Mouse (Mus musculus) liver, embryonic 12.5 days (tissue): ENCODE results near the gene Prpf8. TPM values are rescaled to one million over a fixed set of nuclear protein-coding genes. Genes with fewer than 3 reads are reported as not detected.
"Not testable (repeated sequence)": the region's sequence is repeated elsewhere in the genome, so short reads cannot be mapped to it uniquely, and the experiment has no call there.

Experiments
- ATAC-seq: fragments of 200-750 bp; cut with Nextera tagmentation; 2 replicates; pipeline ENCODE4 v1.8.0; 2017; ENCODE audit warnings: moderate number of reproducible peaks, mild to moderate bottlenecking, moderate library complexity
- H3K27ac ChIP-seq: fragments of 300-500 bp; sonication (generic); 2 replicates; pipeline ENCODE4 v1.5.1; 2016; ENCODE audit warnings: mild to moderate bottlenecking
- H3K27me3 ChIP-seq: fragments of 300-500 bp; sonication (generic); replicated peaks from 2 replicates; pipeline ENCODE4 v1.6.1; 2016; ENCODE audit warnings: mild to moderate bottlenecking, moderate library complexity
- H3K36me3 ChIP-seq: fragments of 300-500 bp; sonication (generic); 2 replicates; pipeline ENCODE4 v1.6.1; 2016; ENCODE audit warnings: mild to moderate bottlenecking, moderate library complexity
- H3K4me1 ChIP-seq: fragments of 300-500 bp; sonication (generic); 2 replicates; pipeline ENCODE4 v1.6.1; 2016
- H3K4me2 ChIP-seq: fragments of 300-500 bp; sonication (generic); 2 replicates; pipeline ENCODE4 v1.6.1; 2016; ENCODE audit warnings: mild to moderate bottlenecking, moderate library complexity
- H3K4me3 ChIP-seq: fragments of 300-500 bp; sonication (generic); 2 replicates; pipeline ENCODE4 v1.5.1; 2016; ENCODE audit warnings: mild to moderate bottlenecking, moderate library complexity
- H3K9ac ChIP-seq: fragments of 300-500 bp; sonication (generic); 2 replicates; pipeline ENCODE4 v1.6.1; 2016; ENCODE audit warnings: mild to moderate bottlenecking, moderate library complexity
- H3K9me3 ChIP-seq: fragments of 300-500 bp; sonication (generic); replicated peaks from 2 replicates; pipeline ENCODE4 v1.6.1; 2016; ENCODE audit warnings: mild to moderate bottlenecking, moderate library complexity
- WGBS: fragments of 180-500 bp; shearing (Covaris S2); methylation state at CpG from one replicate; pipeline ENCODE4 v1.1.7; 2016; ENCODE audit not compliant: insufficient replicate concordance; 5-methylcytosine and 5-hydroxymethylcytosine counted together
- microRNA counts: library from miRNA; unstranded; fragments of <30 nt; microRNA quantifications from one replicate; lab custom pipeline; 2017
- microRNA-seq: library from miRNA; unstranded; fragments of <30 nt; microRNA quantifications from one replicate; pipeline ENCODE4, GENCODE M21; 2017
- polyA plus RNA-seq: library from polyadenylated mRNA; unstranded; fragments of >200 nt; fragmentation: Nextera tagmentation; extraction: Ambion mirVana; gene quantifications from 2 replicates; pipeline ENCODE4 v1.2.1, GENCODE M21; 2016

Prpf8 gene
- polyA plus RNA-seq, 1 experiment from 2014 or later, result 46.6 TPM

- H3K4me1 ChIP-seq, result peaks cover 11% of the 10 kb centered on the region
- not testable (repeated sequence) for H3K9ac ChIP-seq, H3K9me3 ChIP-seq, H3K4me2 ChIP-seq, ATAC-seq, H3K4me3 ChIP-seq, H3K27me3 ChIP-seq, H3K27ac ChIP-seq
- WGBS, result 83% methylated on average over 6 of the region's 6 CpGs
- peaks cover 13% of the 10 kb centered on the region; the same call in 1 of the 2 replicates for H3K36me3 ChIP-seq
These were observed 69.4 kb downstream of the Prpf8 start for GRCm38 (mm10) chr11:75556006-75556405.

- WGBS, result 81% methylated on average over 6 of the region's 6 CpGs
- no peaks in the 10 kb centered on the region for H3K27me3 ChIP-seq
- no peak overlapping the region for H3K4me3 ChIP-seq
- no peak overlapping the region for H3K9ac ChIP-seq
- peaks cover 4% of the 10 kb centered on the region; the same call in 1 of the 2 replicates for H3K9me3 ChIP-seq
- peaks cover 13% of the 10 kb centered on the region; the same call in 1 of the 2 replicates for H3K36me3 ChIP-seq
- H3K4me1 ChIP-seq, result peaks cover 12% of the 10 kb centered on the region
- H3K4me2 ChIP-seq, result no peak overlapping the region
- no peak overlapping the region for H3K27ac ChIP-seq
- no peak for ATAC-seq
These were observed 70.5 kb downstream of the Prpf8 start for GRCm38 (mm10) chr11:75557142-75557541.

- WGBS, result 85% methylated on average over 1 of the region's 1 CpGs
- Histone ChIP-seq H3K4me2 (no peak overlapping the region), H3K27ac (no peak overlapping the region), H3K4me3 (no peak overlapping the region), H3K9me3 (peaks cover 4% of the 10 kb centered on the region; the same call in 1 of the 2 replicates), H3K4me1 (peaks cover 9% of the 10 kb centered on the region; the same call in 1 of the 2 replicates), H3K36me3 (peaks cover 13% of the 10 kb centered on the region; the same call in 1 of the 2 replicates), H3K27me3 (no peaks in the 10 kb centered on the region), H3K9ac (no peak overlapping the region)
- ATAC-seq, result no peak
These were observed 71.5 kb downstream of the Prpf8 start for GRCm38 (mm10) chr11:75558101-75558500.

MicroRNAs within 50 kb of the gene (microRNA counts, 519-probe panel; counts per million panel counts)
- 6,742 counts per million, percentile 94 among the panel's probes with 10 or more counts for microRNA mmu-miR-22 (lab: Ali Mortazavi, UCI)

Small RNA genes within 50 kb of the gene (microRNA-seq; reads per million reads assigned to microRNA genes)
- gene Mir22 (9,831 reads per million, percentile 93 among the genes with 10 or more reads in this experiment), gene Mir3971 (not detected)

Other genes with a start within 250 kb of the Prpf8 start
- gene Rpa1, start 138.5 kb upstream of the Prpf8 start, polyA plus RNA-seq, result 143 and 149 TPM in 2 replicates
- gene Smyd4, start 138.4 kb upstream of the Prpf8 start, polyA plus RNA-seq, result 6.9 and 8.6 TPM in 2 replicates
- gene Serpinf1, start 64.1 kb upstream of the Prpf8 start, polyA plus RNA-seq, result 158 and 172 TPM in 2 replicates
- gene Serpinf2, start 47.2 kb upstream of the Prpf8 start, polyA plus RNA-seq, result 351 and 375 TPM in 2 replicates
- 24.8 and 25.0 TPM in 2 replicates for gene Wdr81, start 32.1 kb upstream of the Prpf8 start, polyA plus RNA-seq
- gene Tlcd2, start 25.1 kb upstream of the Prpf8 start, polyA plus RNA-seq, result 19.6 and 21.4 TPM in 2 replicates
- gene Rilp, start 23.3 kb downstream of the Prpf8 start, polyA plus RNA-seq, result 0.89 and 1.2 TPM in 2 replicates
- gene Scarf1, start 26.7 kb downstream of the Prpf8 start, polyA plus RNA-seq, result 5.2 TPM in 2 replicates
- gene Slc43a2, start 44.9 kb downstream of the Prpf8 start, polyA plus RNA-seq, result 5.9 and 6.3 TPM in 2 replicates
- 65.7 and 69.3 TPM in 2 replicates for gene Pitpna, start 101.3 kb downstream of the Prpf8 start, polyA plus RNA-seq
- 15.0 and 15.8 TPM in 2 replicates for gene Inpp5k, start 144.2 kb downstream of the Prpf8 start, polyA plus RNA-seq
- gene Myo1c, start 163.7 kb downstream of the Prpf8 start, polyA plus RNA-seq, result 34.6 and 35.5 TPM in 2 replicates
- 50.2 and 53.6 TPM in 2 replicates for gene Crk, start 192.4 kb downstream of the Prpf8 start, polyA plus RNA-seq
- 405 and 415 TPM in 2 replicates for gene Ywhae, start 246.1 kb downstream of the Prpf8 start, polyA plus RNA-seq